Mouse (Mus musculus): ENCODE measurements around the gene 4931423N10Rik.
"Not testable (repeated sequence)": the region's sequence is repeated elsewhere in the genome, so short reads cannot be mapped to it uniquely, and the experiment has no call there.

The 4931423N10Rik gene

GRCm38 (mm10) chr2:23207070-23207526, at the start of gene 4931423N10Rik:
Gene 4931423N10Rik (plus strand): TSS chr2:23207476.
- DNase-seq = no peak

GRCm38 (mm10) chr2:23172305-23172704, 35.0 kb upstream of the 4931423N10Rik start:
- no peak for DNase-seq

GRCm38 (mm10) chr2:23194366-23194765, 12.9 kb upstream of the 4931423N10Rik start:
- no peak for DNase-seq

- DNase-seq = no peak
Measured at GRCm38 (mm10) chr2:23201034-23201433, 6.2 kb upstream of the 4931423N10Rik start.

GRCm38 (mm10) chr2:23202900-23203670, 4.2 kb upstream of the 4931423N10Rik start:
- DNase-seq = no peak

GRCm38 (mm10) chr2:23213661-23214060, 6.4 kb downstream of the 4931423N10Rik start:
- DNase-seq = no peak

GRCm38 (mm10) chr2:23225199-23225598, 17.9 kb downstream of the 4931423N10Rik start:
- no peak for DNase-seq

- no peak for DNase-seq
Measured at GRCm38 (mm10) chr2:23228463-23228862, 21.2 kb downstream of the 4931423N10Rik start.

GRCm38 (mm10) chr2:23234065-23234773, 26.9 kb downstream of the 4931423N10Rik start:
- DNase-seq = no peak

- DNase-seq = not testable (repeated sequence)
Measured at GRCm38 (mm10) chr2:23290991-23291390, 83.7 kb downstream of the 4931423N10Rik start.

- DNase-seq = no peak
Measured at GRCm38 (mm10) chr2:23314869-23315268, 107.6 kb downstream of the 4931423N10Rik start.
